Mouse (Mus musculus): ENCODE measurements at regions not wholly inside any gene's neighbourhood (a gene's known extent, or its start where the extent isn't known, plus 50 kb on each side); places are given as distances from the start of the nearest gene placed in this dataset.

DNA sequence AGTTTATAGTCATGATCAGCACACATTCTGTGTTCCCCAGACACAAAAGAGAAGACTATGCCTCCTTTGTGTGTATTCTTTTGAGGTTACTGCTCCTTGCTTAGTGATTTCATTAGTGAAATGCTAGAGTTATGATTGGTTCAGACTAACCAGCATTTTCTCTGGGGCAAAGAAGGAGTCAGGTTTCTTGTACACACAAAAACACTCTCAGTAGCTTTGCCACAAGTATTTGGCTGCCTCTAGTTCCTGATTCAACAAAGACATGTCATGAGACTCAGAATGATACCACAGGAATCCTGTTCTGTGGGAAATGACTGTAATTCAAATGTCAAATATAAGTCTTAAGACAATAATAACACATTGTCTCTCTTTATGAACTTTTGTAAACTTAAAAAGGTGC is 86.9 kb downstream of the Alx1 start:
- no peak for DNase-seq (ENCODE audit: low read depth)

DNA sequence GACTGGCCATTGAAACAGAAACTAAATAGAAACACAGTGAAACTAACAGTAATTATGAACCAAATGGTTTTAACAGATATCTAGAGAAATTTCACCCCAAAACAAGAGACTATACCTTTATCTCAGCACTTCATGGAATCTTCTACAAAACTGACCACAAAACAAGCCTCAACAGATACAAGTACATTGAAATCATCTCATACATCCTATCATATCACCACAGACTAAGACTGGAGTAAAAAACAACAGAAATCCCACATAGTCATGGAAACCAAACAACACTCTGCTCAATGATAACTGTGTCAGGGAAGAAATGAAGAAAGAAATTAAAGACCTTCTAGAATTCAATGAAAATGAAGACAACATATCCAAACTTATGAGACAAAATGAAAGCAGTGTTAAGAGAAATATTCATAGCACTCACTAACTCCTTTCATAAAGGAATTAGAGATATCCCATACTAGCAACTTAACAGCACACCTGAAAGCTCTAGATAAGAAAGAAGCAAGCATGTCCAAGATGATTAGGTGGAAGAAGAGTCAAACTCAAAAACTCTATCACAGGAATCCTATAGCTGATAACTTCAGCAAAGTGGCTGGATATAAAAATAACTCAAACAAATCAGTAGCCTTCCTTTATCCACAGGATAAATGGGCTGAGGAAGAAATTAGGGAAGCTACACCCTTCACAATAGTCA is 89.0 kb downstream of the Alx1 start:
- DNase-seq (ENCODE audit: low read depth): no peak

DNA sequence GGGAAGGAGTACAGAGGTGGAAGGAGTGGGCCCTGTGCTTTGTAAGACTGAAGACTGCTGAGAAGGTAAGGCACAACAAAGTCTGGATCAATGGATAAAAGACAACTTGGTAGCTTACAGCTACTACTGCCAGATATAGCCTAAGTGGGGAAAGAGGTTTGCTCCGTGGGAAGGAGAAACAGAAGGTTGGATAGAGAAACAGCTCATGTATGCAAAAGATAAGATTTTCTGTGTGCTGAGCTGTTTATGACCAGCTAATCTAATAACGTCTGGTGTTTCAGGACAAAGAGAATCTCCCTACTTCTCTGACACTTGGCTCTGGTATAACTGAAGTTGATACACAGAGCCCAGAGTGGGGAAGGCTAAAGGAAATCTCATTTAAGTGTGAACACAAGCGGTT is 98.6 kb downstream of the Alx1 start:
- no peak for DNase-seq (ENCODE audit: low read depth)

DNA sequence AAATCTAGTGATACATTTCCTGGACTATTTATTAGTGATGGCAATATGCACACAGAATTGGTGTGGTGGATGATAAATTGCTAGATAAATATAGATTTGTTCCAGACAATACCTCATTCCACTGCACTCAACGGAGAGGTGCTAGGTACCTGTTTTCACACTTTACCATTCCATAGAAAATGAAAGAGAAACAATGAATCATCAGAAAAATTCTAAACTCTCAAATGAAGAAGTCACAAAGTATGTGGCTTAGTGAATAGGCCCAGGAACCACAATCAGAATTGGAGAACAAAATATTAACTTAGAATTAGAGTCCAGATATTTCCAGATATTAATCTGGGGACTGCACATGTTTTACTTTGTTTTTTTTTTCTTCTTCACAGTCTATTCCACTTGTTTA is 101.4 kb downstream of the Alx1 start:
- DNase-seq (ENCODE audit: low read depth): no peak

DNA sequence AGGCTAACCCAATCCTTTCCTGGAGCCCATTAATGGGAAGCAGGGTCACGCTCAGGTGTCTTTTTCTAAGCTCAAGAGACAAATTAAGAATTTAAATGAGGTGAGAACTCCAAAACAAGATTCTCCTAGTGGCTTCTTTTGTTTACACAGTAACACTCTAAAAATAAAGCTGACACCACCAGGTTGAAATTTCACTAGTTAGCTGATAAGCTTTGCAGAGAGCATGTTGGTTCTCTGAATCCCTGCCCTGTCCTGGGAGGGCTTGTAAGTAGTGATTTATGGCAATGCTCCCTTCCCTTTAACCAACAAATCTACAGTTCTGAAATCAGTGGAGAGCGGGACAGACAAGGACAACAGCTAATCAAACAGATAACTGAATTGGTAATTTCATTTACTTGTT is 132.6 kb downstream of the Alx1 start:
- DNase-seq (ENCODE audit: low read depth): no peak

DNA sequence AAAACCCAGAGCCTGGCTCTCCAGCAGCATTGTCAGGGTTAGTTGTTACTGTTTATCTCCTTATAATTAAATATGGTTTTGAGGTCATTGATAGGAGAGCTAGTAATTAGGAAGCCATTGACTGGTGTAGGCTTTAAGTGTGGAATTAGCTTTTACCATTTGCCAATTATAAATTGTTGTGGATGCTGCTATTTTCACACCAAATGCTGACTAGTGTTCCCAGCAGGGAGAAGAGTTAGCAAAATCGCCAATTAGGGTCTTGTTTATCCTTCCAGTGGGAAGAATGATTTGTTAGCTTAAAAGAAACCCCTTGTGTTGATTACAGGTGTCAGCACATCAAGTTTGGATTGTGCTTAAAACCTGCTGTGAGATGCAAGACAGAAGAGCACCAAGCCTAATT is 134.1 kb downstream of the Alx1 start:
- no peak for DNase-seq (ENCODE audit: low read depth)

DNA sequence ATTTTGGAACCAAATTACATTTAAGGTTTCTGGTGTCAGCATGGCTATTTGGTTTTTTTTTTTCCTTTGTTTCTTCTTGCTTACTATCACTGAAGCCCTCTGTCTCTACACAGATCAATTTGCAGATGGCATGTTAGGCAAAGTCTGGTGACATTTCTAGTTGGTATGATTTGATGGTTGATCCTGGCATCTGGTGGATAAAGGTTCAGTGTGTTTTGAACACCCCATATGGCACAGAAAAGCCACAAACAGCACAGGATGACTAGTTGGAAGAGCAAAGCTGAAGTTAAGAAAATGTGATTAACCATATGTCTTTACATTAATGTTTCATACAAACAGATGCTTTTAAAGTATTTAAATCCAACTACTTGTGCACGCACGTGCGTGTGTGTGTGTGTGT is 137.6 kb downstream of the Alx1 start:
- DNase-seq (ENCODE audit: low read depth): no peak

DNA sequence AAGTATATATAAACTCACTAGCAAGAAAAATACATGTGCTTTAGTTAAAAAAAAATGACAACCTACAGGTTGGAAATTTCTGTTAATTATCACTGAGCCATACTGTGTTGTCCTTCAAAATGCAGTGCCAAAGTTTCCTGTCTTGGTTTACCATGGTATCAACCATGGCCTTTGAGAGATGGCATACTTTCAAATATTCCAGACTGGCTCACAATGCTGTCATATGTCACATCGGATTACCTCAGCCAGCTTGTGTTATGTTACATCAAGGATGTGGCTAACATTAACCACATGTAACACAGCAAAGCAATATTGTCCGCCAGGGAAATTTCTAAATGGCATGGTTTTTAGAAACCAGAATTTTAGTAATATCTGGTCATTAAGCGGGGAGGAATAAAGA is 140.3 kb downstream of the Alx1 start:
- no peak for DNase-seq (ENCODE audit: low read depth)

DNA sequence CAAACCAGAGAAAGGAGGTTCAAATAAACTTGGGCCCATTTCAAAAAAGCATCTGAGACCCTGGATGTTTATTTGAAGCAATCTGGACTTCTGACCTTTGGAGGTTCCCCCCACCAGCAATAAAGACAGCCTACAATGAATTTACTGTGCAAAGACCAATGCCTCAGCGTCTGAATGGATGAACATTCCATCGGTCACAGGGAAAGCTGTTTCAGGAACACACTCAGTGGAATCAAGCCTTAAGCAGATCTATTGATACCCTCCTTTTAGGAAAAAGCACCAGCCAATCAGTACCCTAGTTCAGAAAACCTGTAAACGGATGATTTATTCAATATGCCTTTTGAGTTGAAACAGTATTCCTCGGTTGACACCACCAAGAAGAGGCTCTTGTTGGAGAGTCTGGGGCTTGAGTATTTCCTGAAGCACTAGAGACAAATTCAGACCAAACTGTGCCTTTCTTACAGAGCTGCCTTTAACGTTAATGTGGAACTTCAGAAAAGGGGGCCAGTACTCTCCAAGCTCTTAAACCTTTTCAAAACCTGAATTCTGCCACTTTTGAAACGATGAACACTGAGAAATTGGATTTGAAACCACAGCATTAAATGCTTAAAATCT is 148.1 kb downstream of the Alx1 start:
- DNase-seq (ENCODE audit: low read depth): no peak

DNA sequence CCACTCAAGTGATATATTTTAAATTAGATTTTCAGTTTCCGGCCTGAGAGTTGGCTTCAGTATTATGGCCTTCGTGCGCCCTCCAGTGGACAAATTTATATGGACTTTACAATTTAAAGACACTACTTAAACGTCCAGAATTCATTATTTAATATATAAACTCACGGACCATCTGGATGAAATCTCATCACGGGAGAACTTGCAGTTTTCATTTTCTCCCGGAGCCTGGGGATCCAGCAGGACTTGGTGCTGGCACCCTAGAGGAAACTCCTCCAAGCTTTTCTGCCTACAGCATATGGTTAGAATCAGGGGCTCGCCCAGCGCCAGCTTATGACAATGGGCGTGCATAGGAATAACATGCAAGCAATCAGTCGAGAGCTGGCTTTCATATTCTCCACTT is 152.0 kb downstream of the Alx1 start:
- DNase-seq (ENCODE audit: low read depth): peak; percentile 74

DNA sequence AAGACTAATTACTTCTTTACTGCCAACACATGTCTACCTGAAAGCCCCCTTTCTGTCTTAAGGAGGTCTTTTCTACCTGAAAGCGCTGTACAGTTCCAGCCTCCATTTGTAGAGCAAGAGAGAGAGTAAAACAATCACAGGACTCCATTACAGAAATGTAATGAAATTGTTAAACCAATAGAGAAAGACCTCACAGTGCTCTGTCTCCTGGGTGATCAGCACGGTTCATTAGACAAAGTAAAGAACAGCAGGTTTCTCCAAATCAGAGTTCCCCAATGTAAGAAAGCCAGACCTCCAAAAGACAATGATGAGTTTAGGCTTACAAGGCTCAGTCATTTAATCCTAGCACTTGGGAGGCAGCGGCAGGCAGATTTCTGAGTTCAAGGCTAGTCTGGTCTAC is 153.1 kb downstream of the Alx1 start:
- no peak for DNase-seq (ENCODE audit: low read depth)

DNA sequence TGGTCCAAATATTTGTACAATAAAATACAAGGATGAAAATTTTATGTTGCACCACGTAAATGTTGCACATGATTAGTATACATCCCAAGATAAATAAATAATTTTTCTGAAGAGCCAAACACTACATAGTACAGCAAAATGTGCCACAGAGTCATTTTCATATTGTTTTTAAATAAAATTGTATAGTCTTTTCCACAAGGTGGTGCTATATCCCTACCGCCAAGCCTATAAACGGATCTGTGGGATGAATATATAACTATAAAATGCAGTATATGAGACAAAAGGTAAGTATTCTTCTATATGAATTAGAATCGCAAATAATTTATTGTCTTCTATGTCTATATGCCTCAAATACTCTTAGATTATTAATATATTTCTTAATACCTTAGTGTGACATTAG is 163.1 kb downstream of the Alx1 start:
- DNase-seq (ENCODE audit: low read depth): peak; percentile 31

DNA sequence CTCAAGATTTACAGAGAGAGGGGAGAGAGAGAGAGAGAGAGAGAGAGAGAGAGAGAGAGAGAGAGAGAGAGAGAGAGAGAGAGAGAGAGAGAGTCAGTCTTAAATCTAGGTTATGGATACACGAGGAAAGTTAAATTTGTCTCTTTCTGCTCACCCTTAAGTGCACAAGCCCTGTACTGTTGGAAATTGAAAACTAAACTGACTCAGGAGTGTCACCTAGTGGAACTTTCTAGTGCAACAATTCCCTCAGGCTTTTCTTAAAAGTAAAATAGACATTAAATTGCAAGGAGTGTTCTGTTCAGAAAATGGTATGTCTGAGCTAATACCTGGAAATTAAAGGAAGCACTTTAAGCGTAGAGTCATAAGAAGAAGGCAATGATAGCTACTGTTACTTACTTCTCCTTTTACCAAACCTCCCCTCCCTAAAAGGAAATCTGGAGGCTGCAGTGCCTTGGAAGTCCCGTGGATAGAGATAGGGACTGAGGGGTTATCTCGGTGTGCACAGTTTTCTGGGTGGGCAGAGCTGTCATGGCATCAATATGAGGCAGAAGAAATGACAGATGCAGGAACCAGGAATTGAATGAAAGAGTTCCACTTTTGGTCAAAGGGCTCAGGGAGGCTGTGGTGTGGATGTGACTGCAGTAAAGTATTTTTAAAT is 193.3 kb downstream of the Alx1 start:
- DNase-seq (ENCODE audit: low read depth): peak; percentile 40

DNA sequence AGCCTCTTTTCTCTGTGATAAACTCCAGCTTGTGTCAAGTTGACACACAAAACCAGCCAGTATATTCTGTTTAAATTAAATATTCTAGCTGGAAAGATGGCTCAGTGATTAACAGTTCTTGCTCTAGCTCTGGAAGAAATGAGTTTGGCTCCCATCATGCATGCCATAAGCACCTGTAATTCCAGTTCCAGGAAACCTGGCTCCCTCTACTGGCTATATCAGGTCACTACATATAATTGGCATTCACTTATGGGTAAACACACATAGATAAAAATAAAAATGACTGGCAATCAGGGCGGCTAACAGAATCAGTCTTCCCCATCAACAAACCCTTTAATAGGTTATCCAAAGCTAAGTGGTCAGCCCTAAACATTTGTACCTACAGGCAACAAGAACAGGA is 194.2 kb downstream of the Alx1 start:
- DNase-seq (ENCODE audit: low read depth): peak; percentile 36

DNA sequence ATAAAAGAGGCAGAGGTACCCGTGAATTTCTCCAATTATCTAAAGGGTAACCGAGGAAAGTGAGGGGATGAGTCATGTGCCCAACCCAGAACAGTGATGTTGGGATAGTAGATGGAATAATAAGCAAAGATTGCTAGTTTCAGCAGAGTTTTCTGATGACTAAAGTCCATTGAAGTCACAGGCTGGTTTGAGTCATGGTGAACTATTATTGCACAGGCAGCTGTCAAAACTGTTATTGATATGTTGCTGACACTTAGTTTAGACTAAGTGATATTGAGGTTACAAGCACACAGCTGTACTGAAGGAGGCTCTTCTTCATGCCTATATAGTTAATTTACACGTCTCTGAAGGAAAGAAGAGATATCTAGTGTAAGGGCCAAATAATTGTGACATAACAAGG is 200.4 kb downstream of the Alx1 start:
- DNase-seq (ENCODE audit: low read depth): no peak

DNA sequence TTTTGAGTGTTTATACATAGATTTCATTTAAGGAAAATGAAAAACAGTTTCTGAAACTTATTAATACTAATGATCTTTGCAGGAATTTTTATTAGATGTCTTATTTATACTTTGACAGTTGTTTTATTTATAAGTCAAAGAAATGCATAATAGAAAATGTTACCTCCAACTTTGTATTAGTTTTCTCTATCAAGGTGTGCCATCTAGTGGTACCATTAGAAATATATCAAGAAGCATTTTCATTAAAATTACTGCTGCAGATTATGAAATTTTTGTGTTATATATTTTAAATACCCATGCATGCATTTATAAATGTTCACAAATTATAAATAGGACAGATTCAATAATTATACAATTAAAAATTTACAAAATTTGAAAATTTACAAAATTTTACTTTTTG is 206.6 kb downstream of the Alx1 start:
- peak; percentile 20 for DNase-seq (ENCODE audit: low read depth)

DNA sequence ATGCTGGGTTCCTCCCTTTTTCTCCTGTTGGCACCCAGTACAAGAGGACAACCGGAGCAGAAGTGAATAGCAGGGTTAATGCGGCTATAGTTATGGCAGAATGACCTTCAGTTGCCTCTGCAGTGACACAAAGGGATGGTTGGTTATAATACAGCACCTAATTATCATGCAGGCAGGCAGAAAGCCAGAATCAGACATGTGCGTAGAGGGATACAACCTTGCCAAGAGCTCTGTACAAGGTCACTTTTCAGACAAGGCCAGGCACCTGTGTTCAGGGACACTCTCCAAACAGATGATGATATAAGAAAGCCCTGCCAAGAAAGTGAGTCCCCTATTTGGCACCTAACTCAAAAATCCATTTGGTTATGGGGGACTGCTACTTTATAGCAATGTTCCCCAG is 228.6 kb downstream of the Alx1 start:
- DNase-seq (ENCODE audit: low read depth): no peak

DNA sequence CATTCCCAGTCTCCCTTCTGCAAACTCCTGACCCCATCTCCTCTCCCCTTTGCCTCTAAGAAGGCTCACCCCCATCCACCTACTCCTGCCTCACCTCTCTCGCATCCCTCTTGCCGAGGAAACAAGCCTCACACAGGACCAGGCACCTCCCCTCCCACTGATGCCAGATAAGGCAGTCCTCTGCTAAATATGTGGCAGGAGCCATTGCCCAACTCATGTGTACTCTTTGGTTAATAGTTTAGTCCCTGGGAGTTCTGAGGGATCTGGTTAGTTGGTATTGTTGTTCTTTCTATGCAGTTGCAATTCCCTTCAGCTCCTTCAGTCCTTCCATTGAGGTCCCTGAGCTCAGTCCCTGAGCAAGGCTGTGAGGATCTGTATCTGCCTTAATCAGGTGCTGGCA is 250.8 kb downstream of the Alx1 start:
- no peak for DNase-seq (ENCODE audit: low read depth)

DNA sequence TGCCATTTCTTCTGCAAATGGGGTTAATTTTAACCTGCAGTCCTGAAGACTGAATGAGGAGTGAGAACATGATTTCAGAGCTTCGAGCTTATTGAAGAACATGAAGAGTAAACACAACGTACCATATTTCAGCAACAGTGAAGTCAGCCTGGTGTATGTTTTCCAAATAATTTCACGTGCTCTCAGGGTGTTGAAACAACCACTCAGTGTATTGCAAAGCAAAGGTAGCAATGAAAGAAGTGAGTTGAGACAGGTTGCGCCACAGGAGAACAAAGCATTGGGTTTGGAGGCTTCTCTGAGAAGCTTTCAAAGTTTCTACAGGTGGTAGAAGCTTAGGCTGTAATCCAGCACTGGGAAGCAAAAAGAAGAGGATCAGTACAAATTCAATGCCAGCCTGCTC is 251.7 kb downstream of the Rassf9 start:
- DNase-seq (ENCODE audit: low read depth): no peak

DNA sequence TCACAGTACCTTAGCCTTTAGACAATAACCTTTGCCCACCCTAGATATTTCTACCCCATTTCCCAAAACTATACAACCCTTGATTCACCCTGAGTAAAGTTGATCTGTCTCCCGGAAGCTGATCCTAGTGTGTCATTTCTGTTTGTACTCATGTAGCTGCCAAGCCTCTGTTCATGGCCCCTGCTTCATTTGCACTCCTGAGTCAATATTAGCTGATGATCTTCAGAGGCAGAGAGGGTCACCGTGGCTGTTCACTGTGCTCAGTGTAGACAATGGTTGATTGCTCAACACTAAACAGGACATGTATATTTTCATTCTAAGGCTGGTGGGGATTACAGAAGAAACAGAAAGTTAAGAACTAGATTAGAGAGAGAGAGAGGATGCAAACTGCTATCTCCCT is 250.4 kb downstream of the Rassf9 start:
- DNase-seq (ENCODE audit: low read depth): no peak

DNA sequence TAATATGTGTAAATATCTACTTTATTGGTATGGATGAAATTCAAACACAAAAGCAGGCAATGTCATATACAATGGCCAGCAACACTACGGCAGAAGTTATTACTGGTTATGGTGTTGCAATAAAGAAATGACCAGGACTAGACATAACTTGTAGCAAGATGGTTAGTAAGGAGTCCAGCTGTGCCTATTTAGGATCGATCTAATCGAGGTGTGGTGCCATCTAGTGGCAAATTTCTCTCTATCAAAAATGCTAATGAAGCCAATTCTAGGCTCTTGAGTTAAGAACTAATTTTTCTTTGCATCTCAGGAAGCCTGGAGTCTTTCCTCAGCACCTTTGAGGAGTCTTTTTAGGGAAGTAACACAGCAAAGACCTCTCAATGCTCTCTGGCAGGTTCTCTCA is 223.2 kb downstream of the Rassf9 start:
- DNase-seq (ENCODE audit: low read depth): peak; percentile 76

DNA sequence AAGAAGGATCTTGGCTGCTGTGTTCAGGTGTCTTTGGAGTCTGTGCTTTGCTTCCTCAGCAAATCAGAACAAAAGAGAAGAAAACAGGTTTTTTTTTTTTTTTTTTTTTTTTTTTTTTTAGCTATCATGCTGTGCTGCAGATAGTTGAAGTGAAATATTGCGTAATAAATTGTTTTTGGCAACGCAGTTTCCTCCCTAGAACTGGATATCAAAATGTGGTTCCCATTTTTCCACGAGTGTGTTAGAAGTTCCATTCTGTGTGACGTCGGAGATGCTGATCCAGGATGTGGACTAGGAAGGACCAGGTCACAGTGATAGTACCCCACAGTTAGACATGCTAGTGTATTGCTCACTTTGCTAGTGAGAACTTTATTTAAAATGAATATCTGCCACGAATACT is 220.4 kb downstream of the Rassf9 start:
- peak; percentile 6 for DNase-seq (ENCODE audit: low read depth)

DNA sequence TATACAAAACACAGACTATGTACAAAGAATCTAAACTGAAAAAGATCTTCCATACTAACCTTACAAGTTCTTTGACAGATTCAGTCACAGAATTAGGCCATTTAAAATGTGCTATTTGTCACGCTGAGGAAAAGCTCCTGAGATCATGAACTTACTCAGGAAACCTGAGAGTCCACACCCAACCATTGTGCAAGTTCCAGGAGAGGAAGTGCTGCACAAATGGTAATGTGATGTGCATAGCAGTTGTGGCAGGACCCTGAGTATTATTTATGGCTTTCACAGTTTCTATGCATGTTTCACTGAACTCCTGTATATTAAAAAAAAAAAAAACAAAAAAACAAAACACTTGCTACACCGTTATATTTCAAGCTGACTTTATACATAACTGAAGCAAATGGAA is 200.2 kb downstream of the Rassf9 start:
- no peak for DNase-seq (ENCODE audit: low read depth)

DNA sequence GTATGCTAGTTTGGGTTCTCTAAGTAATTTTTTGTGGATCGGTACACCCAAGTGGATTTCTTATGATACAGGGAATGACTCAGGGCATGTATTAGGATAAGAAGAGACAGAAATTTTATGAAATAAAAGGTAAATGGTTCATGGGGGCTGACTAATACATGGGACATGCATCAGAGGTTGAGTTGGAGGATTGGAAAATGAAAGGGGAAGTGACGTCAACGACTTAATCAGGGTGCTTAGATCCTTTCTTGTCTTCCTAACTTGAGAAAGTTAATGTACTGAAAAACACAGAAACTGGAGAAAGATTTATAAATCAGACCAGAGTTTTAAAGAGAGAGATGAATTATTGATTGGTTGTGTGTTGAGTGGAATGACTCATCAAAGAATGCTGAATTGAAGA is 193.8 kb downstream of the Rassf9 start:
- DNase-seq (ENCODE audit: low read depth): no peak
